Mouse (Mus musculus) embryonic facial prominence, embryonic 14.5 days (tissue): ENCODE measurements around the gene Narfl. TPM values are rescaled to one million over a fixed set of nuclear protein-coding genes. Genes with fewer than 3 reads are reported as not detected.
A peak's percentile ranks its signal among the peaks of the same experiment; 100 is the strongest.

Experiments
- ATAC-seq: fragments of 200-750 bp; cut with Nextera tagmentation; 2 replicates; pipeline ENCODE4 v1.8.0; 2017; ENCODE audit warnings: low read depth, moderate number of reproducible peaks, moderate TSS enrichment
- DNase-seq: peaks from one replicate; pipeline ENCODE4 v3.0.0-alpha.2; 2015; ENCODE audit warnings: low spot score
- H3K27ac ChIP-seq: fragments of 300-500 bp; sonication (generic); replicated peaks from 2 replicates; pipeline ENCODE4 v1.5.1; 2014; ENCODE audit warnings: low read depth, mild to moderate bottlenecking, low read length, moderate library complexity
- H3K27me3 ChIP-seq: fragments of 300-500 bp; sonication (generic); replicated peaks from 2 replicates; pipeline ENCODE4 v1.6.1; 2014; ENCODE audit warnings: low read length; ENCODE audit not compliant: control insufficient read depth, insufficient read depth
- H3K36me3 ChIP-seq: fragments of 300-500 bp; sonication (generic); 2 replicates; pipeline ENCODE4 v1.6.1; 2014; ENCODE audit warnings: low read length, mixed read lengths; ENCODE audit not compliant: control insufficient read depth, insufficient read depth
- H3K4me1 ChIP-seq: fragments of 300-500 bp; sonication (generic); 2 replicates; pipeline ENCODE4 v1.6.1; 2014; ENCODE audit warnings: antibody characterized with exemption, low read length; ENCODE audit not compliant: control insufficient read depth, insufficient read depth
- H3K4me2 ChIP-seq: fragments of 300-500 bp; sonication (generic); 2 replicates; pipeline ENCODE4 v1.6.1; 2014; ENCODE audit warnings: low read depth, mild to moderate bottlenecking, low read length, moderate library complexity, mixed read lengths
- H3K4me3 ChIP-seq: fragments of 300-500 bp; sonication (generic); 2 replicates; pipeline ENCODE4 v1.5.1; 2014; ENCODE audit warnings: low read depth, mild to moderate bottlenecking, low read length
- H3K9ac ChIP-seq: fragments of 300-500 bp; sonication (generic); 2 replicates; pipeline ENCODE4 v1.6.1; 2014; ENCODE audit warnings: low read depth, mild to moderate bottlenecking, low read length, moderate library complexity, mixed read lengths
- H3K9me3 ChIP-seq: fragments of 300-500 bp; sonication (generic); 2 replicates; pipeline ENCODE4 v1.6.1; 2016; ENCODE audit warnings: low read length; ENCODE audit not compliant: control insufficient read depth
- WGBS: fragments of 180-500 bp; shearing (Covaris S2); extraction: QIAGEN DNeasy Blood & Tissue Kit; methylation state at CpG from one replicate; pipeline ENCODE4 v1.1.7; 2014; 5-methylcytosine and 5-hydroxymethylcytosine counted together
- polyA plus RNA-seq: library from polyadenylated mRNA; unstranded; fragments of >200 nt; fragmentation: Nextera tagmentation; extraction: Ambion mirVana; gene quantifications from 2 replicates; pipeline ENCODE4 v1.2.1, GENCODE M21; 2014

The Narfl gene
- polyA plus RNA-seq, 1 experiment from 2014 or later = 27.2 TPM

DNA sequence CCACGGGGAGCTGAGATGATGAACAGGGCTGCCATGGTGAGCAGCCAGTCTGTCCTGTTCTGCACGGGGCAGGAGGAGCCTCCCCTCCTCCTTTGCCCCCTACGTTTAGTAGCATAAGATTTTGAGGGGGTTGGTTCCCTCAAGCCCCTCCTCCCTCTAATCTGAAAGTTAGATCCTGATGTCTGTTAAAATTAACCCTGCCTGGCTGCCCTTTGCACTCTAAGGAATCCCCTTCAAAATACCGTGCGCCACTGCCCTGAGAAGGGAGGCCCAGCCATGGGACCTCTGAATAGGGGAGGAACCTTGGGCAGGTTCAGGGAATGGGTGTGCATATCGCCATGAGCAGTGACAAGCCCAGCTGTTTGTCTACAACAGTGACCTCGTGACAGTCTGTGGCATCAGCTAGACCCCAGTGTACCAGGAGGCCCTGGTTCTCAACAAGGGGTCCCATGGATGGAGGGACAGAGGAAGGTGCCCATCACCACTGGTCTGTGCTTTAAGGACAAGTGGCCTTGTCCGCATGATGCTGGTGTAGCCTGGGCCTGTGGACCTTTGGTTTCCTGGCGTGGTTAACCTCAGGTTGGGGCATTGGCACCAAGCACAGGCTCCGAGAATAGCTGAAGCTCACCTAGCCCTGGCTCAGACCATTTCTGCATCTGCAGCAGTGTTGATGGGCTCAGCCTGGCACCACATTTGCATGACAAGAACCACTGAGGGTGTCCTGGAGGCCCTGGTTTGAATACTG, 1.9 kb downstream of the Narfl start:
- WGBS = 76% methylated on average over 10 of the region's 10 CpGs
- no peak overlapping the region for H3K4me2 ChIP-seq
- ATAC-seq (no peak), DNase-seq (no peak)
- H3K36me3 ChIP-seq = peaks cover 15% of the 10 kb centered on the region
- no peaks in the 10 kb centered on the region for H3K27me3 ChIP-seq
- 0 out of 2 replicates have a peak, but pooled peaks cover 3% of the 10 kb centered on the region for H3K4me1 ChIP-seq
- H3K9ac ChIP-seq = no peak overlapping the region
- no peak overlapping the region for H3K4me3 ChIP-seq
- H3K27ac ChIP-seq = no peak overlapping the region
- no peaks in the 10 kb centered on the region for H3K9me3 ChIP-seq

DNA sequence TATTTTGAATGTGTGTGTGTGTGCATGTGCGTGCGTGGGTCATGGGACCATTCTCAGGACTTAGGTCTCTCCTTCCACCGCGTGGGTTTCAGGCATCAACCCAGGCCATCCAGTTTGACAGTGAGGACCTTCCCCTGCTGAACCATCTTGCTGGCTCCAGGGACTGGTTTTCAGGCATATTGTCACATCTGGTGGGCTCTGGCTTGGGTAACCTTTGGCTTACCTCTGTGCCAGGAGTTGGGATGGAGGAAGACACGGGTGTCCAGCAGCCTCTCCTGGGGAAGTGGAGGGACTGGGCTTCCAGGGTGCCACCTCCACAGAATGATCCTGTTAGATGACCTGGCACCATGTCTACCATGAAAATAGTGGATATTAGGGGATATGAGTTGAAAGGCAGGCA, 4.4 kb downstream of the Narfl start:
- H3K27ac ChIP-seq = no peak overlapping the region
- no peaks in the 10 kb centered on the region for H3K9me3 ChIP-seq
- 0 out of 2 replicates have a peak, but pooled peaks cover 3% of the 10 kb centered on the region for H3K4me1 ChIP-seq
- no peak overlapping the region for H3K4me3 ChIP-seq
- H3K9ac ChIP-seq = no peak overlapping the region
- WGBS = 90% methylated on average over 5 of the region's 5 CpGs
- H3K4me2 ChIP-seq = no peak overlapping the region
- peaks cover 38% of the 10 kb centered on the region for H3K36me3 ChIP-seq
- DNase-seq (no peak), ATAC-seq (no peak)
- no peaks in the 10 kb centered on the region for H3K27me3 ChIP-seq

DNA sequence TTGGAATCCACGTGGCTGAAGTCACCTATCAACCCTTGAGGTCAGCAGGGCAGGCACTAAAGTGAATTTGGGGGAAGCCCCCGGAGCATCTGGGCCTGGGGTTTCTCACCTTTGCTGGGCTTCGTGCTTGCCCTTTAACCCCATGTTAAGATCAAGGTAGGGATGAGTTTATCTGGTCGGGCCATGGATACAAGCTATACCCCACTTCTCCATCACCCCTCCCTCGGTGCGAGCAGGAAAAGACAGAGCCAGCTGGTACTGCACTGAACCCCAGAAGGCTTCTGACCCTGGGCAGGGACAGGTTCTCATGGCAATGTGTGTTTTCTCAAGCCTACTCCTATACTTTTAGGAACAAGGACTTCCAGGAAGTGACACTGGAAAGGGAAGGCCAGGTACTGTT, 7.8 kb downstream of the Narfl start:
- H3K9me3 ChIP-seq = no peaks in the 10 kb centered on the region
- H3K4me2 ChIP-seq = no peak overlapping the region
- DNase-seq (no peak), ATAC-seq (no peak)
- no peak overlapping the region for H3K27ac ChIP-seq
- 78% methylated on average over 6 of the region's 6 CpGs for whole genome bisulfite sequencing
- no peaks in the 10 kb centered on the region for H3K27me3 ChIP-seq
- H3K36me3 ChIP-seq = peaks cover 50% of the 10 kb centered on the region
- H3K9ac ChIP-seq = no peak overlapping the region
- H3K4me1 ChIP-seq = peaks cover 14% of the 10 kb centered on the region
- H3K4me3 ChIP-seq = no peak overlapping the region

DNA sequence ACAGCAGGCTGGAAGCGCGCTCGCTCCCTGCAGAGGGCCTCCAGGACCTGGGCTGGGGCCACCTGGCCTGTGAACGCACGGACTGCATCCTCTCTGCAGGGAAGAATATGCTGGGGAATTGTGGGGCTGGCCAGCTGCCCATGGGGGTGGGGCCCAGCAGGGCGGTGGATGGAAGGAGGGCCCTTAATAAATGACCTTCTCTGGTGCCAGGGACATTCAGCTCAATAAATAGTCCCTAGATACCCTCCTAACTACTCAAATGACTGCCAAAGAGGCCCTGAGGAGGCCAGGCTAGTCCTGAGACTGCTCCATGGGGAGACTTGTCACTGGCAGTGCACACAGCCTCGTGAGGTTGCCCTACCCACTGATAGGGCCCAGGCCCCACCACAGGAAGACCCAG, 9.5 kb downstream of the Narfl start:
- H3K4me1 ChIP-seq = peaks cover 14% of the 10 kb centered on the region
- no peak overlapping the region for H3K4me2 ChIP-seq
- 77% methylated on average over 7 of the region's 7 CpGs for WGBS
- H3K36me3 ChIP-seq = peaks cover 59% of the 10 kb centered on the region
- H3K27ac ChIP-seq = no peak overlapping the region
- no peak for DNase-seq
- H3K27me3 ChIP-seq = no peaks in the 10 kb centered on the region
- H3K9ac ChIP-seq = no peak overlapping the region
- no peaks in the 10 kb centered on the region for H3K9me3 ChIP-seq
- H3K4me3 ChIP-seq = no peak overlapping the region
- no peak for ATAC-seq

DNA sequence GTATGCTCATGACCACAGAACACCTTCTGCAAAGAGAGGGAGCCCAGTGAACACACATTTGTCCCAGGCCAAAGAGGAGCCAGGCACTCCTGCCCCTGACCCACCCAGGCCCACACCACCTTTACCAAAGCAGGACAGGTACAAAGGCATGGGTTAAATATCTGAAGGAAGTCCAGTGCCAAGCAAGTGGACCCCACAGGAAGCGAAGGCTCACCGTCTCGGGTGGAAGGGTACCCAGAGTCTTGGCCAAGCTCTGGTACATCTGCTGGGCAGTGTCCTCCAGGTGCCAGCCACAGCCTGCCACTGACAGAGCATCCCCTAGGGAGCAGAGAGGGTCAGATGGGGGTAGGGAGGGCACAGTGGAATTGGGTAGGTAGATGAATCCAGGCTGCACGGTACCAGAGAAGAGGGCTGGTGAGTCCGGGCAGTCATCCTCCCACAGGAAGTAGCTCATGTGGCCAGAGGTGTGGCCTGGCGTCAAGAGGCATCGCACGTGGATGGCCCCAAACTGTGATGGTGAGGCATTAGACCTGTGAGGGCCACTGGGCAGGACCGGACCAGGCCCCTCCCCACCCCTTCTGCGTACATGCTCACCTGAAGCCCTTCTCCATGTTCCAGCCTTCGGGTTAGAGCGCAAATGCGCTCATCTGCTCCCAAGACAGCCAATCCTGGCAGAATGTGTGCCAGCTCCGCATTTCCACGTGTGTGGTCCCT, 10.4 kb downstream of the Narfl start:
- ATAC-seq (no peak), DNase-seq (no peak)
- no peaks in the 10 kb centered on the region for H3K9me3 ChIP-seq
- H3K36me3 ChIP-seq = peaks cover 58% of the 10 kb centered on the region
- H3K27ac ChIP-seq = no peak overlapping the region
- H3K9ac ChIP-seq = peak overlapping the region; percentile 82
- peaks cover 14% of the 10 kb centered on the region for H3K4me1 ChIP-seq
- peak overlapping the region; percentile 87 for H3K4me2 ChIP-seq
- H3K27me3 ChIP-seq = no peaks in the 10 kb centered on the region
- H3K4me3 ChIP-seq = peak overlapping the region; percentile 76
- WGBS = 79% methylated on average over 15 of the region's 15 CpGs

DNA sequence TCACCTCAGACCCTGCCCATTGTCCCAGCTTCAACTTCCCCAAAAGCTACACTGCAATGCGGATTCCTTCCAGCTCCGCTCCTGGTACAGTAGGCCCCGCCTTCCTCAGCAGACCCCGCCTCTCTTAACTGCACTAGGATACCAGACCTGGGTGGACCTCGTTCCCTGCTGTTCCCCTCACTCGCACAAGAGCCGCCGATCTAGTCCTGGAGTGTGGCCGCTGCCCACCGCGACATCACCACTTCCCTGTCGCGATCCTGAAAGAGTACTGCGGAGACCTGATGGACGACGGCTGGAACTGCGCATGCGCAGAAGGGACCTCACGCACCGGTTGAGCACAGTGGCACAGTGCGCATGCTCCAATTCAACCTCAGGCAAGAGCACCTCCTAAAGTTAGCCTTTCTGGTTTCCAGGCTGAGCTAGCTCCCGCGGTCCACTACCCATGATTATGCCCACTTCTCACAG, 11.7 kb downstream of the Narfl start, which contains the start of gene Haghl:
Gene Haghl, minus strand, starts transcription at position 393 of the 465 bp plus-strand sequence.
- no peaks in the 10 kb centered on the region for H3K27me3 ChIP-seq
- H3K4me2 ChIP-seq = peak within 1 kb of the TSS; percentile 87
- peak within 1 kb of the TSS; percentile 76 for H3K4me3 ChIP-seq
- DNase-seq (peak; percentile 97), ATAC-seq (peak; percentile 89)
- H3K36me3 ChIP-seq = peaks cover 56% of the 10 kb centered on the region
- peak within 1 kb of the TSS; percentile 82 for H3K9ac ChIP-seq
- no peaks in the 10 kb centered on the region for H3K9me3 ChIP-seq
- 0% methylated on average over 23 of the region's 23 CpGs for WGBS
- H3K4me1 ChIP-seq = peaks cover 14% of the 10 kb centered on the region
- H3K27ac ChIP-seq = peak within 1 kb of the TSS; percentile 91

DNA sequence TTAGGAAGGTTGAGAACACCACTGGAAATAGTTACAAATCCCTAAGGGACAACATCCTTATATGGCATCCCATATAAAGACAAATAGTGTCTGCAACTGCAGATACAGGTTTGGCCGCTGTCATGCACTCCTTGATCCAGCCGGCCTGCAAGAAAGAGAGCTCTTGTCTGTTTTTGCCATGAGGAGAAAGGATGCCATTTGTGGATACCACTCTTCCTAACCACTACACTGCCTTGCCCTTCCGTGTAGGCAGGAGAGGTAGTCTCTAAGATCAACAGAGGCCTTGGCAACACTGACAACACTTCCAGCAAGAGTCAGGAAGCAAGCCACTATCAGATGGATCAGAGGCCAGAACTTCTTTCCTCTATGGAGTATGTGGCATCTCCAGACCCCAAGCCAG, 12.7 kb downstream of the Narfl start, which contains the start of gene Ccdc78:
Gene Ccdc78, plus strand, starts transcription at position 301 of the 400 bp plus-strand sequence.
- Histone ChIP-seq H3K4me3 (peak within 1 kb of the TSS; percentile 76), H3K36me3 (peaks cover 47% of the 10 kb centered on the region), H3K9ac (peak within 1 kb of the TSS; percentile 82), H3K9me3 (no peaks in the 10 kb centered on the region), H3K4me2 (peak within 1 kb of the TSS; percentile 87), H3K27me3 (no peaks in the 10 kb centered on the region), H3K4me1 (peaks cover 19% of the 10 kb centered on the region), H3K27ac (peak within 1 kb of the TSS; percentile 91)
- WGBS = 80% methylated on average over 3 of the region's 3 CpGs
- ATAC-seq (no peak), DNase-seq (no peak)

DNA sequence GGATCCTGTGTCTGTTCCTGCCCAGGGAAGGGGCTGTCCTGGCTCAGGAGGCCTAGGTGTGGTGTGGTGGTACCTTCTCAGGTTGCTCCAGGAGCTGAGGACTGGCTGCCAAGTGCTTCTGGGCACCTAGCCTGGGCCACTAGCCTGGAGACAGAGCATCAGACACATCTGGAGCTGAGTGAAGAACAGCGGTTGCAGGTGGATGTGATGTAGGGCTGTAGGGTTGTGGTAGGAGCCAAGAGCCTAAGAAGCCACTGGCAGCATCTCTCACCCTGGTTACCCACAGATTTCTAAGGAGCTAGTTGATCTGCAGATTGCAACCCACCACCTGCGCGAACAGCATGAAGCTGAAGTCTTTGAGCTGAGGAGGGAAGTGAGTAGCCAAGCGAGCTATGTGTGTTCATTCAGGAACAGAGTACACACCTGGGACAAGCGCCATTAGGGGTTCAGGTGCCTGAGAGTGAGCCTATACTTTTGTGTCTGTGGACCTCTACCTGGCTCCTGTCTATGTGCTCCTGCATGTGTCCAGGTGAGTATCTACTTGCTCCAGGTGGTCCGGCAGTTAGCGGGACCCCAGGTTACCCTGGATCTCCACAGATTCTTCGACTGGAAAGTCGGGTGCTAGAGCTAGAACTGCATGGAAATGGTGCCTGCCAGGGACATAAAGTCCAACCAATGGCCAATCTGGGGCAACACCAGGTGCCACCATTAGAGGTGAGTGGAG, 13.4 kb downstream of the Narfl start:
- H3K9ac ChIP-seq = no peak overlapping the region
- WGBS = 90% methylated on average over 9 of the region's 9 CpGs
- no peak overlapping the region for H3K4me2 ChIP-seq
- peaks cover 41% of the 10 kb centered on the region for H3K36me3 ChIP-seq
- H3K4me3 ChIP-seq = no peak overlapping the region
- H3K27me3 ChIP-seq = no peaks in the 10 kb centered on the region
- no peak for DNase-seq
- no peak overlapping the region for H3K27ac ChIP-seq
- H3K4me1 ChIP-seq = peaks cover 23% of the 10 kb centered on the region
- no peaks in the 10 kb centered on the region for H3K9me3 ChIP-seq
- ATAC-seq = no peak
